Mouse (Mus musculus): ENCODE data around the gene Magi3. TPM values are rescaled to one million over a fixed set of nuclear protein-coding genes. Genes with fewer than 3 reads are reported as not detected.

The Magi3 gene
- polyA plus RNA-seq, 1 experiment from 2014 or later, result 7.0 TPM

DNA sequence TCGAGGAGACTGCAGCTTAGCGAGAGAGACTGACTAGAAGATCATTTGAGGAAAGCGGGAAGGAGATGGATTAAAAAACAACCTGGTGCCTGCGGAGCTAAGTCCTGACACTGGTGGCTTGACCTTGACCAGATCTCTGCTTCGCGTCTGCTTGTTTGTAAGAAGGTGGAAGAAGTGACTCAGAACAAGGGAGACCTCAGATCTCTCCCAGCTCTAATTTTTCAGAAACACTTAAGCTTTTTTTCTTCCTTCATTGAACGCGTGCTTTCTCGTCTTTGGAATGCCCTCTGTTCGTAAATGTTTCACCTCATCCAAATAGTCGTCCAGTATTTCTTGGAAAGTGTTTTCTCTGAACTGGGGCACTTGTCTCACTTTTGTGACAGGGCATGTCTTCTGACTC, 982 bp upstream of the Magi3 start:
- 4% methylated on average over 11 of the region's 11 CpGs for WGBS
- TF ChIP-seq CTCF (IDR thresholded peaks at IDR 0.05) (no peak), EP300 (IDR thresholded peaks at IDR 0.05) (peak; percentile 36; the same call in 1 of the 2 replicates)
- H3K4me2 ChIP-seq (replicated peaks; ENCODE audit: low read depth, low read length), result peak overlapping the region; percentile 78
- no peaks in the 10 kb centered on the region for H3K27me3 ChIP-seq (replicated peaks; ENCODE audit: insufficient read depth, low read length)
- DNase-seq (ENCODE audit: low spot score), result peak; percentile 62
- H3K27ac ChIP-seq (ENCODE audit: low read length), result peak overlapping the region; percentile 78
- 0 out of 2 replicates have a peak overlapping the region, but pooled peaks have one; percentile 9 for H3K9ac ChIP-seq (replicated peaks; ENCODE audit: low read depth)
- H3K4me3 ChIP-seq (ENCODE audit: low read depth, low read length), result peak overlapping the region; percentile 85
- no peak for ATAC-seq
- no peaks in the 10 kb centered on the region; the same call in 1 of the 2 replicates for H3K4me1 ChIP-seq (ENCODE audit: insufficient read depth, low read depth, low read length)
- H3K9me3 ChIP-seq (ENCODE audit: low read length), result no peaks in the 10 kb centered on the region
- no peaks in the 10 kb centered on the region for H3K36me3 ChIP-seq (ENCODE audit: insufficient read depth, low read length)

GRCm38 (mm10) chr3:104219531-104220294, 461 bp downstream of the Magi3 start:
- H3K36me3 ChIP-seq (ENCODE audit: insufficient read depth, low read length), result no peaks in the 10 kb centered on the region
- H3K4me2 ChIP-seq (replicated peaks; ENCODE audit: low read depth, low read length), result peak overlapping the region; percentile 78
- H3K4me3 ChIP-seq (ENCODE audit: low read depth, low read length), result peak overlapping the region; percentile 85
- WGBS, result under 1% methylated on average over 74 of the region's 107 CpGs
- TF ChIP-seq EP300 (IDR thresholded peaks at IDR 0.05) (no peak), CTCF (IDR thresholded peaks at IDR 0.05) (peak; percentile 18; the same call in 1 of the 2 replicates)
- H3K9ac ChIP-seq (replicated peaks; ENCODE audit: low read depth), result peak overlapping the region; percentile 76
- ATAC-seq (peak; percentile 3; the same call in 1 of the 2 replicates), DNase-seq (ENCODE audit: low spot score) (peak; percentile 53)
- no peaks in the 10 kb centered on the region for H3K9me3 ChIP-seq (ENCODE audit: low read length)
- no peaks in the 10 kb centered on the region; the same call in 1 of the 2 replicates for H3K4me1 ChIP-seq (ENCODE audit: insufficient read depth, low read depth, low read length)
- no peaks in the 10 kb centered on the region for H3K27me3 ChIP-seq (replicated peaks; ENCODE audit: insufficient read depth, low read length)
- peak overlapping the region; percentile 95 for H3K27ac ChIP-seq (ENCODE audit: low read length)

DNA sequence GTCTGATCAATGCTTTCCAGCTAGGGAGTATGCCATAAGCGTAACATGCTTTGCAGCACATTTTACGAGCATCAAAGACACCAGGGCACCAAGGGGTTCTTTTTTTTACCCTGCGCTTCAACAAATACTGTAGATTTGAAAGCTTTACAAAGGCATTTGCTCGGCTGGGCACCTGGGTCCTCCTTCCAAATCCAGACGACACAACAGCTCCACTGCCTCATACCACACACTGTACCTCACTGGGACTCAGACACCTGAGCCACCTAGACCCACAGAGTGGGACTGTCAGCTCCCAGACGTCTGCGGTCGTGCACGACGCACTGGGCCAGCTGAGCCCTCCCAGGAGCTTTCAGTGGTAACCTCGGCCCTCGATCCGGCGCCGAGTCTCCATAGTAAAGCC, 1.2 kb downstream of the Magi3 start:
- WGBS, result 3% methylated on average over 15 of the region's 15 CpGs
- Histone ChIP-seq H3K36me3 (ENCODE audit: insufficient read depth, low read length) (no peaks in the 10 kb centered on the region), H3K9me3 (ENCODE audit: low read length) (no peaks in the 10 kb centered on the region), H3K27me3 (replicated peaks; ENCODE audit: insufficient read depth, low read length) (no peaks in the 10 kb centered on the region), H3K9ac (replicated peaks; ENCODE audit: low read depth) (peak overlapping the region; percentile 76), H3K27ac (ENCODE audit: low read length) (peak overlapping the region; percentile 95), H3K4me3 (ENCODE audit: low read depth, low read length) (peak overlapping the region; percentile 85), H3K4me2 (replicated peaks; ENCODE audit: low read depth, low read length) (peak overlapping the region; percentile 78), H3K4me1 (ENCODE audit: insufficient read depth, low read depth, low read length) (no peaks in the 10 kb centered on the region; the same call in 1 of the 2 replicates)
- no peak for TF ChIP-seq CTCF (IDR thresholded peaks at IDR 0.05)
- TF ChIP-seq EP300 (IDR thresholded peaks at IDR 0.05), result no peak
- no peak for ATAC-seq
- DNase-seq (ENCODE audit: low spot score), result peak; percentile 42

DNA sequence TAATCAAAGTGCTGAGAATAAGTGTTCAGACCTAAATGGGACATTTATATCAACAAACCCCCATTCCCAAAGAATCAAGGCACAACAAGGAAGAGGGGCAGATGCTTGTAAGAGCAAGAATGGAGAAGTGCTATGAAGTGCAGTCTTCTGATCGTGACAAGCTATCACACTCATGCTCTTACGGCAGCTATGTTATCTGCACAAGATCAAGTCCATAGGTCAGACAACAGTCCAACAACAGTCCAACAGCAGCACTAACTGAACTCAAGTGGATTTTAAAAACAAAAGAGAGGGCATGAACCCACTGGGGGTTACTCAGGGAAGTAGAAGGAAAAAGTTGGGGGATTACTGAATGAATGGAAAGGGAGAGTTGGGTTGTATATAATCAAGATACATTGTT, 30.4 kb downstream of the Magi3 start:
- H3K27me3 ChIP-seq (replicated peaks; ENCODE audit: insufficient read depth, low read length), result no peaks in the 10 kb centered on the region
- TF ChIP-seq CTCF (IDR thresholded peaks at IDR 0.05) (no peak), EP300 (IDR thresholded peaks at IDR 0.05) (no peak)
- no peaks in the 10 kb centered on the region for H3K4me1 ChIP-seq (ENCODE audit: insufficient read depth, low read depth, low read length)
- H3K36me3 ChIP-seq (ENCODE audit: insufficient read depth, low read length), result no peaks in the 10 kb centered on the region
- ATAC-seq (no peak), DNase-seq (ENCODE audit: low spot score) (no peak)
- H3K4me2 ChIP-seq (replicated peaks; ENCODE audit: low read depth, low read length), result no peak overlapping the region
- H3K27ac ChIP-seq (ENCODE audit: low read length), result no peak overlapping the region
- H3K9me3 ChIP-seq (ENCODE audit: low read length), result no peaks in the 10 kb centered on the region
- H3K4me3 ChIP-seq (ENCODE audit: low read depth, low read length), result no peak overlapping the region
- 56% methylated on average over 2 of the region's 2 CpGs for WGBS
- no peak overlapping the region for H3K9ac ChIP-seq (replicated peaks; ENCODE audit: low read depth)

DNA sequence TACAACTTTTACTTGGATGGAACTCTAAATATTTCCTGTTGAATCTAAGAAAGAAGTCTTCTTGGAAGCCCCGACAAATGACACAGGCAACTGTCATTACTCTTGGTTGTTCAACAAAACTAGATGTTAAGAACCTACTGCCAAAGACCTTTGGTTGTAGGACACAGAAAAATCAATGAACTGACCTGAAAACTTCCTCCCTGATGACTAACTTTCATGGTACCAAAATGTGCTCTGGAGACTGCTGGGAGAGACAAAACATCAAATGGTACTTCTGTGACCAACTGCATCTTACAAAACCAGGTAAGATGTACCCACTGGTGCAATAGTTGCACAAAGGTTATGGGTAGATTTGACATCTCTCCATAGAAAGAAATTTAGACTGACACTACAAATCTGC, 30.9 kb downstream of the Magi3 start:
- H3K4me2 ChIP-seq (replicated peaks; ENCODE audit: low read depth, low read length), result no peak overlapping the region
- WGBS, result 77% methylated on average over 1 of the region's 1 CpGs
- H3K27me3 ChIP-seq (replicated peaks; ENCODE audit: insufficient read depth, low read length), result no peaks in the 10 kb centered on the region
- H3K36me3 ChIP-seq (ENCODE audit: insufficient read depth, low read length), result no peaks in the 10 kb centered on the region
- TF ChIP-seq EP300 (IDR thresholded peaks at IDR 0.05) (no peak), CTCF (IDR thresholded peaks at IDR 0.05) (no peak)
- H3K9me3 ChIP-seq (ENCODE audit: low read length), result no peaks in the 10 kb centered on the region
- no peak overlapping the region for H3K9ac ChIP-seq (replicated peaks; ENCODE audit: low read depth)
- no peaks in the 10 kb centered on the region for H3K4me1 ChIP-seq (ENCODE audit: insufficient read depth, low read depth, low read length)
- H3K4me3 ChIP-seq (ENCODE audit: low read depth, low read length), result no peak overlapping the region
- ATAC-seq, result no peak
- no peak overlapping the region for H3K27ac ChIP-seq (ENCODE audit: low read length)
- no peak for DNase-seq (ENCODE audit: low spot score)

- TF ChIP-seq EP300 (IDR thresholded peaks at IDR 0.05) (no peak), CTCF (IDR thresholded peaks at IDR 0.05) (no peak)
- Histone ChIP-seq H3K27ac (ENCODE audit: low read length) (no peak overlapping the region), H3K9me3 (ENCODE audit: low read length) (no peaks in the 10 kb centered on the region), H3K4me1 (ENCODE audit: insufficient read depth, low read depth, low read length) (no peaks in the 10 kb centered on the region), H3K4me3 (ENCODE audit: low read depth, low read length) (no peak overlapping the region), H3K36me3 (ENCODE audit: insufficient read depth, low read length) (no peaks in the 10 kb centered on the region), H3K4me2 (replicated peaks; ENCODE audit: low read depth, low read length) (no peak overlapping the region), H3K9ac (replicated peaks; ENCODE audit: low read depth) (no peak overlapping the region), H3K27me3 (replicated peaks; ENCODE audit: insufficient read depth, low read length) (no peaks in the 10 kb centered on the region)
- WGBS, result 67% methylated on average over 2 of the region's 2 CpGs
- DNase-seq (ENCODE audit: low spot score) (no peak), ATAC-seq (no peak)
Observed at GRCm38 (mm10) chr3:104184270-104184669, 35.9 kb downstream of the Magi3 start.

All from lung, postnatal 0 days (tissue).